ENCODE assay signal across 8 mouse cellular contexts in the genomic region with DNA sequence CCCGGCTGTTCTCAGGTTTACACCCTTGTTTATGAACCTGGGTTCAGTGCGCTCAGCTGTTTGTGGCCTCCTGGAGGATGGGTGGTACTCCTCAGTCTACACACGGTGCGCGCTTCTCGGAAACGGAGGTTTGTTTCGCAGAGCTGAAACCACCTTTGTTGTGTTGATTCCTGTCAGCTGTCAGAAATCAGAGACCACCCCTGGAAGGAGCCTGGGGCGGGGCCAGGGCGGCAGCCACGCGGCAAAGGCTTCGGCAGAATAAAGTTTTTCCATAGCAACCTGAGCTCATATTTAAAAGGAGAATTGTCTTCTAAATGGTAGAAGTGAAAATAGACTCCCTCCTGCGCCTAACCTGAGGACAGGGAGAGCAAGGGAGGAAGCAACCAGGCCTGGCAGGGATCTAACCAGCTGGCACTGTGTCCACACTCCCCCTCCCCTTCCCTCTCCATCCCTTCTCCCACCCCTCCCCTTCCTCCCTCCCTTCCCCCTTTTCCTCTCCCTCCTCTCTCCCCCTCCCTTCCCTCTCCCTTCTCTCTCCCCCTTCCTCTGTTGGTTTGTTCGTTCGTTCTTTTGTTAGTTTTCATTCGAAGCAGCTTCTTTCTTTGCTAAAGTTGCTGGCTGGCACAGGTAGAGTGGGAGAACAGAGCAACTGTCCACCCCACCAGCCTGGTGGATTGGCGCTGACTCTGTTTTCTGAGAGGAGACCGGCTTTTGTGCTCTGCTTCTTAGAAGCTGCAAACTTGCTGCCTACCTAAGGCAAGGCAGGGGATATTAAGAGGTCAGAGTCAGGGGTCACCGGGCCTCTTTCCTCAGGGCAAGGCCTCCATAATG. TPM values are rescaled to one million over a fixed set of nuclear protein-coding genes. Genes with fewer than 3 reads are reported as not detected.
DNase-seq lines count a peak whose midpoint lies in the region; ATAC-seq and TF ChIP-seq lines count a peak whose summit lies in the region.

No protein-coding gene starts in this region.

- peaks cover 0 to 49% of the 10 kb centered on the region in 2 experiments for H3K36me3 ChIP-seq in CH12.LX (replicated peaks in 1 of 2; ENCODE audit: control insufficient read depth in 1 of 2, insufficient read depth in 1 of 2, low read length in 1 of 2)
- H3K36me3 ChIP-seq in heart, postnatal 0 days (replicated peaks; ENCODE audit: control insufficient read depth, insufficient read depth, low read length) = no peaks in the 10 kb centered on the region
- no peaks in the 10 kb centered on the region for H3K36me3 ChIP-seq in liver, postnatal 0 days (replicated peaks; ENCODE audit: insufficient read depth, low read length)
- H3K36me3 ChIP-seq in neural tube, embryonic 15.5 days = no peaks in the 10 kb centered on the region

- H3K27ac ChIP-seq in CH12.LX (ENCODE audit: insufficient read depth, low read depth) = no peak overlapping the region
- peak overlapping the region; percentile 56 for H3K27ac ChIP-seq in heart, postnatal 0 days (ENCODE audit: low read depth)
- H3K27ac ChIP-seq in liver, postnatal 0 days (ENCODE audit: low read depth) = no peak overlapping the region
- H3K27ac ChIP-seq in neural tube, embryonic 15.5 days (replicated peaks) = no peak overlapping the region

- H3K79me2 ChIP-seq in CH12.LX (replicated peaks; ENCODE audit: control insufficient read depth, extremely low read depth, insufficient read depth, poor library complexity, severe bottlenecking) = no peaks in the 10 kb centered on the region; the same call in 1 of the 2 replicates

- no peak for TF ChIP-seq RAD21 in CH12.LX (IDR thresholded peaks at IDR 0.05; ENCODE audit: low read depth, low read length)

- H3K9me3 ChIP-seq in CH12.LX (replicated peaks; ENCODE audit: low read length) = no peaks in the 10 kb centered on the region
- H3K9me3 ChIP-seq in heart, postnatal 0 days (replicated peaks; ENCODE audit: control insufficient read depth, low read length) = no peaks in the 10 kb centered on the region
- H3K9me3 ChIP-seq in liver, postnatal 0 days (ENCODE audit: low read length) = no peaks in the 10 kb centered on the region
- no peaks in the 10 kb centered on the region for H3K9me3 ChIP-seq in neural tube, embryonic 15.5 days (replicated peaks)

- no peak for TF ChIP-seq CTCF in CH12.LX (conservative IDR thresholded peaks at IDR 0.05 in 1 of 2, IDR thresholded peaks at IDR 0.05 in 1 of 2; ENCODE audit: low read depth in 2 of 2, low read length in 2 of 2)
- TF ChIP-seq CTCF in heart, postnatal 0 days (IDR thresholded peaks at IDR 0.05; ENCODE audit: low read depth) = no peak
- no peak for TF ChIP-seq CTCF in liver, postnatal 0 days (IDR thresholded peaks at IDR 0.05; ENCODE audit: low read depth)

- no peak overlapping the region; the same call in 1 of the 2 replicates for H3K9ac ChIP-seq in CH12.LX (ENCODE audit: insufficient read depth, low read depth)
- no peak overlapping the region for H3K9ac ChIP-seq in heart, postnatal 0 days (replicated peaks; ENCODE audit: low read depth, low read length)
- no peak overlapping the region for H3K9ac ChIP-seq in liver, postnatal 0 days (replicated peaks)
- H3K9ac ChIP-seq in neural tube, embryonic 15.5 days (replicated peaks) = peak overlapping the region; percentile 31; the same call in 1 of the 2 replicates

- no peak for TF ChIP-seq POLR2A in CH12.LX (IDR thresholded peaks at IDR 0.05; ENCODE audit: low read depth, low read length)

- no peaks in the 10 kb centered on the region for H3K27me3 ChIP-seq in CH12.LX (replicated peaks)
- no peaks in the 10 kb centered on the region for H3K27me3 ChIP-seq in heart, postnatal 0 days (ENCODE audit: control insufficient read depth, insufficient read depth, low read length)
- no peaks in the 10 kb centered on the region for H3K27me3 ChIP-seq in liver, postnatal 0 days (ENCODE audit: insufficient read depth, low read length)
- H3K27me3 ChIP-seq in neural tube, embryonic 15.5 days (replicated peaks) = no peaks in the 10 kb centered on the region

- no peak for TF ChIP-seq EP300 in CH12.LX (IDR thresholded peaks at IDR 0.05; ENCODE audit: low read length)
- no peak for TF ChIP-seq EP300 in heart, postnatal 0 days (IDR thresholded peaks at IDR 0.05; ENCODE audit: low read depth)
- no peak for TF ChIP-seq EP300 in liver, postnatal 0 days (IDR thresholded peaks at IDR 0.05; ENCODE audit: low read depth)

- in situ Hi-C loops in CH12.LX (cut with MboI; ENCODE audit: low pct_ligation_motif_present, low pct_unique_long_range_greater_than_20kb, low sequenced_read_pairs) = no loop called here

- H3K4me3 ChIP-seq in CH12.LX (replicated peaks in 1 of 3; ENCODE audit: low read depth in 2 of 3, low read length in 2 of 3, poor library complexity in 1 of 3) = no peak overlapping the region
- no peak overlapping the region for H3K4me3 ChIP-seq in heart, postnatal 0 days (ENCODE audit: low read depth, low read length)
- no peak overlapping the region for H3K4me3 ChIP-seq in liver, postnatal 0 days (ENCODE audit: low read depth, low read length)
- H3K4me3 ChIP-seq in neural tube, embryonic 15.5 days (replicated peaks) = peak overlapping the region; percentile 19

- no peak for ATAC-seq in heart, postnatal 0 days (ENCODE audit: insufficient read depth, low read depth)
- 0 out of 2 replicates have a peak, but pooled peaks have one; percentile 15 for ATAC-seq in liver, postnatal 0 days
- peak; percentile 49; the same call in 1 of the 2 replicates for ATAC-seq in neural tube, embryonic 15.5 days (ENCODE audit: low FRiP score)
- ATAC-seq in erythroid progenitor cell, adult 5-6 weeks (replicated peaks; ENCODE audit: low FRiP score, poor library complexity, severe bottlenecking) = no peak

- no peak for DNase-seq in CH12.LX (ENCODE audit: extremely low read depth)
- DNase-seq in WW6 (ENCODE audit: low read depth, low spot score) = peak; percentile 40
- no peak for DNase-seq in heart, postnatal 0 days (ENCODE audit: low spot score)
- DNase-seq in liver, postnatal 0 days = peak; percentile 40
- DNase-seq in ovary, postnatal 36 days (ENCODE audit: low spot score) = no peak
- DNase-seq in adipocyte (ENCODE audit: low spot score) = no peak

- H3K4me2 ChIP-seq in CH12.LX (ENCODE audit: insufficient read depth, low read depth, poor library complexity, severe bottlenecking) = peak overlapping the region; percentile 33
- H3K4me2 ChIP-seq in heart, postnatal 0 days (ENCODE audit: low read depth, low read length) = peak overlapping the region; percentile 49
- H3K4me2 ChIP-seq in liver, postnatal 0 days (ENCODE audit: low read depth, low read length) = peak overlapping the region; percentile 38; the same call in 1 of the 2 replicates
- peak overlapping the region; percentile 53 for H3K4me2 ChIP-seq in neural tube, embryonic 15.5 days

- 29% methylated on average over 20 of the region's 20 CpGs for WGBS in heart, postnatal 0 days
- 28% methylated on average over 20 of the region's 20 CpGs for WGBS in liver, postnatal 0 days (ENCODE audit: insufficient replicate concordance)
- 4% methylated on average over 20 of the region's 20 CpGs for WGBS in neural tube, embryonic 15.5 days

- dilution Hi-C loops in CH12.LX (cut with MboI; ENCODE audit: extremely low pct_ligation_motif_present, extremely low pct_unique_long_range_greater_than_20kb, low sequenced_read_pairs) = no loop called here

- peaks cover 4 to 34% of the 10 kb centered on the region in 2 experiments for H3K4me1 ChIP-seq in CH12.LX (ENCODE audit: control insufficient read depth in 1 of 2, insufficient read depth in 2 of 2)
- peaks cover 23% of the 10 kb centered on the region for H3K4me1 ChIP-seq in heart, postnatal 0 days (ENCODE audit: control insufficient read depth, insufficient read depth)
- peaks cover 19% of the 10 kb centered on the region for H3K4me1 ChIP-seq in liver, postnatal 0 days (ENCODE audit: insufficient read depth)
- H3K4me1 ChIP-seq in neural tube, embryonic 15.5 days = peaks cover 22% of the 10 kb centered on the region

TF ChIP-seq in CH12.LX, 34 proteins besides CTCF, POLR2A, EP300 and RAD21:
- no peak for TF ChIP-seq CHD1 (IDR thresholded peaks at IDR 0.05; ENCODE audit: low read depth, low read length)
- no peak for TF ChIP-seq TCF12 (IDR thresholded peaks at IDR 0.05; ENCODE audit: low read depth, low read length)
- TF ChIP-seq IRF4 (IDR thresholded peaks at IDR 0.05; ENCODE audit: low read depth, low read length) = no peak

RNA-seq across cellular contexts. Expression of a gene that starts 23.0 kb away (rescaled TPM):
- total RNA-seq in CH12.LX (2012; rRNA removed) = 7.1 and 8.6 TPM in 2 replicates
- 9.3 and 10.0 TPM in 2 replicates for total RNA-seq in CH12.LX (2014; rRNA removed)
- polyA plus RNA-seq in CH12.LX (2012; ENCODE audit: insufficient read length, low read depth) = 9.5 and 10.9 TPM in 2 replicates
- total RNA-seq in heart, postnatal 0 days (2014; rRNA removed; ENCODE audit: low replicate concordance) = 31.7 and 44.4 TPM in 2 replicates
- polyA plus RNA-seq in heart, postnatal 0 days (2015; fragmentation: Nextera tagmentation; extraction: Ambion mirVana) = 12.6 and 17.5 TPM in 2 replicates
- 3.7 and 3.8 TPM in 2 replicates for polyA plus RNA-seq in liver, postnatal 0 days (2015; fragmentation: Nextera tagmentation; extraction: Ambion mirVana)
- 21.3 and 24.0 TPM in 2 replicates for polyA plus RNA-seq in neural tube, embryonic 15.5 days (2015; fragmentation: Nextera tagmentation; extraction: Ambion mirVana)
- 15.5 and 26.3 TPM in 2 replicates for total RNA-seq in erythroid progenitor cell, adult 5-6 weeks (2015; ENCODE audit: low replicate concordance)
- total RNA-seq in erythroid progenitor cell, adult 5-6 weeks (2017; ENCODE audit: low replicate concordance) = 7.1 and 19.1 TPM in 2 replicates

Comparison
In these comparisons a context has a peak if more than half of its experiments do, and no peak if none do; other contexts are left out.
1. DNase-seq: peak in WW6 (single experiment) and liver, postnatal 0 days (single experiment); none in CH12.LX (single experiment), heart, postnatal 0 days (single experiment), ovary, postnatal 36 days (single experiment) and adipocyte (single experiment).
2. ATAC-seq: peak in liver, postnatal 0 days (single experiment) and neural tube, embryonic 15.5 days (single experiment); none in heart, postnatal 0 days (single experiment) and erythroid progenitor cell, adult 5-6 weeks (single experiment).
3. Peak in every context shown above with its lines, with median percentiles within 50 percentile points of each other: H3K4me2 ChIP-seq.